Mouse (Mus musculus) kidney, postnatal 10 days (tissue): Measurements from ENCODE around the gene Kif3a.

Experiments
- DNase-seq: peaks from one replicate; pipeline ENCODE4 v3.0.0; 2021; ENCODE audit warnings: mixed read lengths

Gene Kif3a

GRCm38 (mm10) chr11:53567224-53568014 is at the start of gene Kif3a:
TSS of gene Kif3a (plus strand) at chr11:53567379.
- DNase-seq: peak; percentile 96

GRCm38 (mm10) chr11:53518759-53519158 is 48.4 kb upstream of the Kif3a start:
- no peak for DNase-seq

- DNase-seq: peak; percentile 79
These were observed 47.7 kb upstream of the Kif3a start, which contains the start of gene Sept8 for GRCm38 (mm10) chr11:53519207-53520121. TSS of gene Sept8 (plus strand) at chr11:53519257.

- DNase-seq: peak; percentile 59
These were observed 46.8 kb upstream of the Kif3a start for GRCm38 (mm10) chr11:53520122-53520978.

- peak; percentile 16 for DNase-seq
These were observed 45.9 kb upstream of the Kif3a start for GRCm38 (mm10) chr11:53521120-53521820.

- no peak for DNase-seq
These were observed 45.4 kb upstream of the Kif3a start for GRCm38 (mm10) chr11:53521821-53522131.

- no peak for DNase-seq
These were observed 44.8 kb upstream of the Kif3a start for GRCm38 (mm10) chr11:53522362-53522761.

GRCm38 (mm10) chr11:53522930-53523329 is 44.2 kb upstream of the Kif3a start:
- no peak for DNase-seq

- DNase-seq: no peak
These were observed 43.4 kb upstream of the Kif3a start for GRCm38 (mm10) chr11:53523545-53524405.

- peak; percentile 39 for DNase-seq
These were observed 42.3 kb upstream of the Kif3a start for GRCm38 (mm10) chr11:53524905-53525304.

GRCm38 (mm10) chr11:53525461-53525860 is 41.7 kb upstream of the Kif3a start:
- peak; percentile 46 for DNase-seq

GRCm38 (mm10) chr11:53528397-53529252 is 38.6 kb upstream of the Kif3a start:
- DNase-seq: no peak

GRCm38 (mm10) chr11:53529253-53529557 is 38.0 kb upstream of the Kif3a start:
- peak; percentile 69 for DNase-seq

- DNase-seq: no peak
These were observed 37.2 kb upstream of the Kif3a start for GRCm38 (mm10) chr11:53530001-53530400.

- no peak for DNase-seq
These were observed 35.5 kb upstream of the Kif3a start for GRCm38 (mm10) chr11:53531578-53532230.

GRCm38 (mm10) chr11:53532231-53532620 is 35.0 kb upstream of the Kif3a start:
- no peak for DNase-seq

- no peak for DNase-seq
These were observed 28.1 kb upstream of the Kif3a start for GRCm38 (mm10) chr11:53539002-53539491.

- no peak for DNase-seq
These were observed 26.8 kb upstream of the Kif3a start for GRCm38 (mm10) chr11:53540394-53540793.

- no peak for DNase-seq
These were observed 26.0 kb upstream of the Kif3a start for GRCm38 (mm10) chr11:53541222-53541621.

GRCm38 (mm10) chr11:53543021-53543420 is 24.2 kb upstream of the Kif3a start:
- no peak for DNase-seq
